Mouse (Mus musculus): ENCODE results near the gene Gpc3. TPM values are rescaled to one million over a fixed set of nuclear protein-coding genes. Genes with fewer than 3 reads are reported as not detected.

The Gpc3 gene
- total RNA-seq, 1 experiment: 61.9 TPM

DNA sequence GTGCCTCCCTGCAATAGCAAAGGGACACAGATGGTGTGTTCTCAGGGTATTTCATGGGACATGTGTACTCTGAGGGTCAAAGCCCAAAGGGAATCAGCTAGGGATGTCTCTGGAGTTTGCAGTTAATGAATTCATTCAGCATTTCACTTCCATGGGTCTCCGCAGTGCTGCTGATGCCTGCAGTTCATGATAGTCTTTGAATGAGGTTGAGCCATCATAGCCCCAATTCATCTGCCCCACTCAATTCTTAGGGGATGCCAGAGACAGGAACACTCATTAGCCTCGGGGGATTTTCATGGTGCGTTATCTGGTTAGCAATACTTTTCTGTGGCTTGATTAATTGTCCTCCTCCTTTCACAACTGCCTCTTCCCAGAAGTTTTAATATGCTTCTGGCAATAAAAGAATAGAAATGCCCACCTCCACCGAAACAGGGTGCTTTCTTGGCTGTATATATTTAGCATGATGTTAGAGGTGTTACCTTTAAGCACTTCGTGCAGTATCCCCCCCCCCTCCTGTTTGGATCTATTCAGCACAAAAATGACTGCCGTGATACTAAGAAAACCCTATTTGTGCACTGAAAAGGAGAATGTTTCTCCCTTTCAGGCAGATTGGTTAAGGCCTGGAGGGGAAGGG is 244.3 kb downstream of the Gpc3 start:
- H3K4me1 ChIP-seq (ENCODE audit: control insufficient read depth in 2 of 2, insufficient read depth in 2 of 2, low read length in 2 of 2, poor library complexity in 1 of 2): peaks cover 0 to 4% of the 10 kb centered on the region in 2 experiments; a peak in 2 of 4 replicates
- H3K27ac ChIP-seq (ENCODE audit: insufficient read depth, low read depth, low read length, poor library complexity, severe bottlenecking): no peak overlapping the region
- no peak for TF ChIP-seq ZC3H11A (IDR thresholded peaks at IDR 0.05; ENCODE audit: borderline replicate concordance, low read depth, low read length)
- TF ChIP-seq ZNF384 (IDR thresholded peaks at IDR 0.05; ENCODE audit: low read depth, low read length): no peak
- TF ChIP-seq MAFK (IDR thresholded peaks at IDR 0.05; ENCODE audit: insufficient read depth, low read depth, low read length): no peak
- no peak for TF ChIP-seq HCFC1 (IDR thresholded peaks at IDR 0.05; ENCODE audit: borderline replicate concordance, insufficient read depth, low read length)
- TF ChIP-seq CHD2 (IDR thresholded peaks at IDR 0.05; ENCODE audit: low read depth, low read length): no peak
- no peaks in the 10 kb centered on the region for H3K36me3 ChIP-seq (ENCODE audit: control insufficient read depth, insufficient read depth, low read length, poor library complexity, severe bottlenecking)
- in situ Hi-C loops (cut with MboI; ENCODE audit: low sequenced_read_pairs in 2 of 2, unreplicated experiment in 2 of 2): no loop called here
- no peak overlapping the region for H3K4me3 ChIP-seq (ENCODE audit: insufficient read depth in 1 of 2, low read depth in 1 of 2, low read length in 2 of 2, poor library complexity in 1 of 2, severe bottlenecking in 1 of 2)
- no peak overlapping the region for H3K9ac ChIP-seq (ENCODE audit: insufficient read depth, low read depth, low read length, poor library complexity, severe bottlenecking)
- no peak for DNase-seq (ENCODE audit: low read depth, low spot score)
- H3K9me3 ChIP-seq (ENCODE audit: control insufficient read depth, insufficient read depth, low read depth, low read length): no peaks in the 10 kb centered on the region

DNA sequence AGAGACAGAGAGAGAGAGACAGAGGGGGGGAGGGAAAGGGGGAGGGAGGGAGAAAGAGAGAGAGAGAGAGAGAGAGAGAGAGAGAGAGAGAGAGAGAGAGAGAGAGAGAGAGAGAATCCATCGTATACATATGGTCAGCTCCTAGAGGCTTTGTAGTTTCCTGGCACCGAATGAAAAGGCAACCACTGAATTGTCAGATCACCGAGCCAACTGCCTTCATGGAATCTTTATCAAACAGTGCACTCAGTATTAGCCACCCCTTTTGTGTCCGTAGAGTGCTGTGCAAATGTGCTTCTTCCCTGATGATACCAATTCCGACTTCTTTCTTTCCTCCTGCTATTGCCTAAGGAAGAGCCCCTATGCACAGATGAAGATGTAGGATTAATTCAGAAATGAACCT is 246.9 kb downstream of the Gpc3 start:
- DNase-seq (ENCODE audit: low read depth, low spot score): no peak
- in situ Hi-C loops (cut with MboI; ENCODE audit: low sequenced_read_pairs in 2 of 2, unreplicated experiment in 2 of 2): no loop called here
- H3K27ac ChIP-seq (ENCODE audit: insufficient read depth, low read depth, low read length, poor library complexity, severe bottlenecking): no peak overlapping the region
- no peak overlapping the region for H3K9ac ChIP-seq (ENCODE audit: insufficient read depth, low read depth, low read length, poor library complexity, severe bottlenecking)
- TF ChIP-seq ZC3H11A (IDR thresholded peaks at IDR 0.05; ENCODE audit: borderline replicate concordance, low read depth, low read length) (no peak), MAFK (IDR thresholded peaks at IDR 0.05; ENCODE audit: insufficient read depth, low read depth, low read length) (no peak), ZNF384 (IDR thresholded peaks at IDR 0.05; ENCODE audit: low read depth, low read length) (no peak), HCFC1 (IDR thresholded peaks at IDR 0.05; ENCODE audit: borderline replicate concordance, insufficient read depth, low read length) (no peak)
- H3K36me3 ChIP-seq (ENCODE audit: control insufficient read depth, insufficient read depth, low read length, poor library complexity, severe bottlenecking): no peaks in the 10 kb centered on the region
- no peaks in the 10 kb centered on the region for H3K9me3 ChIP-seq (ENCODE audit: control insufficient read depth, insufficient read depth, low read depth, low read length)
- no peaks in the 10 kb centered on the region; a peak in 2 of 4 replicates for H3K4me1 ChIP-seq (ENCODE audit: control insufficient read depth in 2 of 2, insufficient read depth in 2 of 2, low read length in 2 of 2, poor library complexity in 1 of 2)
- no peak overlapping the region for H3K4me3 ChIP-seq (ENCODE audit: insufficient read depth in 1 of 2, low read depth in 1 of 2, low read length in 2 of 2, poor library complexity in 1 of 2, severe bottlenecking in 1 of 2)

DNA sequence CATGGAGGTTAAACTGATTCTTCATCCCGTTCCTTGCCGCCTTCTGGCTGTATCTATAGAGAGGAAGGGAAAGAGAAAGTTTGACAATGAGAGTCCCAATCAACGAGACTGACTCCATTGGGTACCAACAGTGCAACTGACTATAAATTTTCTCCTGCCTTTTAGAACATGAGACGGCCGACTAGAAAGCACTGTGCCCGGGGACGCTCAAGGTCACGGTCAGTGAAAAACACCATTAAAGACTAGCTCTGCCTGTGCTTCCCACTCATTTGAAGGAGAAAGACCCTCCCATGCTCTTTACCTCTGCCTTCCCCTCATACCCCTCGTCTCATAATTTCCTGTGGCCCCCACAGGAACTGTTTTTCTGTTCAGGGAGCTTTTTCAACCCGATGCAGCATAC is 248.0 kb downstream of the Gpc3 start:
- in situ Hi-C loops (cut with MboI; ENCODE audit: low sequenced_read_pairs in 2 of 2, unreplicated experiment in 2 of 2): no loop called here
- Histone ChIP-seq H3K9ac (ENCODE audit: insufficient read depth, low read depth, low read length, poor library complexity, severe bottlenecking) (no peak overlapping the region), H3K9me3 (ENCODE audit: control insufficient read depth, insufficient read depth, low read depth, low read length) (no peaks in the 10 kb centered on the region), H3K4me1 (ENCODE audit: control insufficient read depth in 2 of 2, insufficient read depth in 2 of 2, low read length in 2 of 2, poor library complexity in 1 of 2) (no peaks in the 10 kb centered on the region; a peak in 2 of 4 replicates), H3K36me3 (ENCODE audit: control insufficient read depth, insufficient read depth, low read length, poor library complexity, severe bottlenecking) (no peaks in the 10 kb centered on the region), H3K4me3 (ENCODE audit: insufficient read depth in 1 of 2, low read depth in 1 of 2, low read length in 2 of 2, poor library complexity in 1 of 2, severe bottlenecking in 1 of 2) (no peak overlapping the region), H3K27ac (ENCODE audit: insufficient read depth, low read depth, low read length, poor library complexity, severe bottlenecking) (no peak overlapping the region)
- no peak for DNase-seq (ENCODE audit: low read depth, low spot score)
- no peak for TF ChIP-seq HCFC1 (IDR thresholded peaks at IDR 0.05; ENCODE audit: borderline replicate concordance, insufficient read depth, low read length)
- no peak for TF ChIP-seq MAFK (IDR thresholded peaks at IDR 0.05; ENCODE audit: insufficient read depth, low read depth, low read length)
- TF ChIP-seq ZC3H11A (IDR thresholded peaks at IDR 0.05; ENCODE audit: borderline replicate concordance, low read depth, low read length): no peak
- TF ChIP-seq ZNF384 (IDR thresholded peaks at IDR 0.05; ENCODE audit: low read depth, low read length): no peak
- TF ChIP-seq CHD2 (IDR thresholded peaks at IDR 0.05; ENCODE audit: low read depth, low read length): no peak

GRCm38 (mm10) chrX:52362241-52363011 is 251.3 kb downstream of the Gpc3 start:
- in situ Hi-C loops (cut with MboI; ENCODE audit: low sequenced_read_pairs in 2 of 2, unreplicated experiment in 2 of 2): no loop called here

More at GRCm38 (mm10) chrX:52362241-52363011, 251.3 kb downstream of the Gpc3 start:
- no peak for DNase-seq (ENCODE audit: low read depth, low spot score)
- Histone ChIP-seq H3K4me1 (ENCODE audit: control insufficient read depth in 2 of 2, insufficient read depth in 2 of 2, low read length in 2 of 2, poor library complexity in 1 of 2) (no peaks in the 10 kb centered on the region), H3K27ac (ENCODE audit: insufficient read depth, low read depth, low read length, poor library complexity, severe bottlenecking) (no peak overlapping the region), H3K36me3 (ENCODE audit: control insufficient read depth, insufficient read depth, low read length, poor library complexity, severe bottlenecking) (no peaks in the 10 kb centered on the region), H3K9me3 (ENCODE audit: control insufficient read depth, insufficient read depth, low read depth, low read length) (no peaks in the 10 kb centered on the region), H3K9ac (ENCODE audit: insufficient read depth, low read depth, low read length, poor library complexity, severe bottlenecking) (no peak overlapping the region), H3K4me3 (ENCODE audit: insufficient read depth in 1 of 2, low read depth in 1 of 2, low read length in 2 of 2, poor library complexity in 1 of 2, severe bottlenecking in 1 of 2) (no peak overlapping the region)
- no peak for TF ChIP-seq MAFK (IDR thresholded peaks at IDR 0.05; ENCODE audit: insufficient read depth, low read depth, low read length)
- no peak for TF ChIP-seq HCFC1 (IDR thresholded peaks at IDR 0.05; ENCODE audit: borderline replicate concordance, insufficient read depth, low read length)
- no peak for TF ChIP-seq ZC3H11A (IDR thresholded peaks at IDR 0.05; ENCODE audit: borderline replicate concordance, low read depth, low read length)
- no peak for TF ChIP-seq ZNF384 (IDR thresholded peaks at IDR 0.05; ENCODE audit: low read depth, low read length)
- no peak for TF ChIP-seq CHD2 (IDR thresholded peaks at IDR 0.05; ENCODE audit: low read depth, low read length)
